Mouse (Mus musculus): ENCODE measurements around the gene Pde1c. TPM values are rescaled to one million over a fixed set of nuclear protein-coding genes. Genes with fewer than 3 reads are reported as not detected.

Pde1c gene
- polyA plus RNA-seq, 1 experiment from 2014 or later = 6.2 TPM

DNA sequence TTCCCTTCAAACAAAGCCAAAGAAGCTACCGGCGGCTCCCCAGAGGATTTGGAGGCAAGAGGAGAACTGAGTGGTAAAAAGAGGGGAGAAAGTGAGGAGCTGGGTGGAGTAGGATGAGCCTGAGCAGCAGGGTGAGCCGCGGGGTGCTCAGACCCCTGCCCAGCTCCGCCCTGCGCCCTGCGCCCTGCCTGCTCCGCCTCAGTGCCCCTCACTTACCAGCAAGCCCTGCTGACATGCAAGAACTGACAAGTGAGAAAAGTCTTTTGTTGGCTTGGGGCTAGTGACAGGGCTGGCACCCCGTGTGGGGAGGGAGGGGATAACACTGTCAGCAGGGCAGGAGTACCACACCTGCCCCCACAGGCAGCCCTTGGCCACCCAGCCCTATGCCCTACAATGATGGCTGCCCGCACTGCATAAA lies 206.8 kb downstream of the Pde1c start:
- no peaks in the 10 kb centered on the region for H3K36me3 ChIP-seq (ENCODE audit: control insufficient read depth, insufficient read depth, low read length)

DNA sequence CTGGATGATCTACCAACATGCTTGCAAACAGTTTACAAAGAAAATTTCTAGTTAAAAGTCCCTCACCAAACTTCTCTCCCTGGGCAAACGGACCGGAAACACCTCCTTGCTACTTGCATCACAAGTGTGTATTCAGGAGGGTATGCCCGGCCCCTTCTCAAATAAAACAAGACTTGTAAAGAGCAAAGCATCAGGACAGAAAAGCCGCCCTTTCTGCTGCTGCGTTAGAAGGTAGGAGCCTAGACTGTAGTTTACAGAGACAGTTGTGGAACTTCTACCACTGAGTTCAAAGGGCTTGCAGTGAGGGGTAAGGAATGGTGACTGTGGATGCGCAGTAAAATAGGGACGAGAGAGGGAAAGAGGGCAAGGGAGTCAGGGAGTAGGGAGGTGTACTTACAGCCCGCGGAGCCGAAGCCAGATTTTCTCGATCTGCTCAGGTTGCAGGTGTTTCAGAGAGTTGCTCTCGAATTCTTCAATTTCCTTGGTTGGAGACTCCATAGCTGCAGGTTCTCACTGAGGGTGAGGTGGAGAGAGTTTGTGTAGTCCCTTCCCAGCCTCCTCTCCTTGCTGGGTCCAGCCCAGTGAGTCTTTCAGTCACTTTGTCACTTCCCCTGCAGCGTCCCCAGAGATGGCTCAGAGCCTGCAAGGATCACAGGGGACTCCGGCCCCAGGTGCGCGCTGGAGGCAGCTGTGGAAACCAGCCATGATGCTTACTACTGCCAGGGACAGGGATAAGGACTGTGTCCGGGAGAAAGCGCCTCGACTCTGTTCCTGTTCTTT lies 207.4 kb downstream of the Pde1c start:
- Histone ChIP-seq H3K4me2 (ENCODE audit: low read depth, low read length, severe bottlenecking) (peak overlapping the region; percentile 71), H3K4me3 (ENCODE audit: low read depth, low read length) (peak overlapping the region; percentile 34), H3K27me3 (ENCODE audit: control insufficient read depth, insufficient read depth, low read length) (no peaks in the 10 kb centered on the region; the same call in 1 of the 2 replicates), H3K27ac (ENCODE audit: low read depth, low read length) (no peak overlapping the region), H3K4me1 (replicated peaks; ENCODE audit: control insufficient read depth, insufficient read depth, low read length) (0 out of 2 replicates have a peak, but pooled peaks cover 2% of the 10 kb centered on the region), H3K9me3 (ENCODE audit: control insufficient read depth, low read length) (no peaks in the 10 kb centered on the region), H3K36me3 (ENCODE audit: control insufficient read depth, insufficient read depth, low read length) (no peaks in the 10 kb centered on the region), H3K9ac (ENCODE audit: low read length) (peak overlapping the region; percentile 63)
- ATAC-seq (replicated peaks; ENCODE audit: low FRiP score) = peak; percentile 64
- under 1% methylated on average over 19 of the region's 19 CpGs for WGBS
- DNase-seq (ENCODE audit: low spot score) = peak; percentile 58

More for the DNA sequence above, 206.8 kb downstream of the Pde1c start:
- H3K9me3 ChIP-seq (ENCODE audit: control insufficient read depth, low read length) = no peaks in the 10 kb centered on the region
- no peak overlapping the region for H3K27ac ChIP-seq (ENCODE audit: low read depth, low read length)
- H3K4me3 ChIP-seq (ENCODE audit: low read depth, low read length) = peak overlapping the region; percentile 34
- WGBS = 0% methylated on average over 10 of the region's 10 CpGs
- H3K4me2 ChIP-seq (ENCODE audit: low read depth, low read length, severe bottlenecking) = peak overlapping the region; percentile 71
- peak overlapping the region; percentile 63 for H3K9ac ChIP-seq (ENCODE audit: low read length)
- H3K4me1 ChIP-seq (replicated peaks; ENCODE audit: control insufficient read depth, insufficient read depth, low read length) = 0 out of 2 replicates have a peak, but pooled peaks cover 2% of the 10 kb centered on the region
- no peaks in the 10 kb centered on the region; the same call in 1 of the 2 replicates for H3K27me3 ChIP-seq (ENCODE audit: control insufficient read depth, insufficient read depth, low read length)
- DNase-seq (ENCODE audit: low spot score) (peak; percentile 79), ATAC-seq (replicated peaks; ENCODE audit: low FRiP score) (peak; percentile 93)

DNA sequence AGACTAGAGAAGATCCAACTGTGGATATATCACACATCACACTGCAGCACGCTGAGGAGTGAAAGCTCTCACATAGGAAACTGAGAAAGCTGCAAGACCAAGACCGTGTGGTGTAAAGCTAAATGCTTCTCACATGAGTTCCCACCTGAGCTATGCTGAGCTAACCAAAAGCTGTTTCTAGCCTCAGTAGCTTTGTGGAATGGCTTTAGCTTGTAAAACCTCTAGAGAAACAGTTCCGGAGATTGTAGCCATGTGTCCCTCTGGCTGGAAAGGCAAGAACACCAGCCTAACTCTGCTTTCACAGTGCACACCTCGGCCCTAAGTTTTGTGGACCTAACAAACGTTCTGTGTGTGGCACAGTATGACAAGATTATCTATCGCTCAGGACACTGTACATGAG lies 208.8 kb downstream of the Pde1c start:
- H3K27ac ChIP-seq (ENCODE audit: low read depth, low read length) = no peak overlapping the region
- DNase-seq (ENCODE audit: low spot score) = no peak
- no peak overlapping the region for H3K9ac ChIP-seq (ENCODE audit: low read length)
- H3K36me3 ChIP-seq (ENCODE audit: control insufficient read depth, insufficient read depth, low read length) = no peaks in the 10 kb centered on the region
- H3K9me3 ChIP-seq (ENCODE audit: control insufficient read depth, low read length) = no peaks in the 10 kb centered on the region
- no peak for ATAC-seq (replicated peaks; ENCODE audit: low FRiP score)
- H3K4me1 ChIP-seq (replicated peaks; ENCODE audit: control insufficient read depth, insufficient read depth, low read length) = 0 out of 2 replicates have a peak, but pooled peaks cover 2% of the 10 kb centered on the region
- no peaks in the 10 kb centered on the region; the same call in 1 of the 2 replicates for H3K27me3 ChIP-seq (ENCODE audit: control insufficient read depth, insufficient read depth, low read length)
- 76% methylated on average over 6 of the region's 6 CpGs for WGBS
- H3K4me3 ChIP-seq (ENCODE audit: low read depth, low read length) = no peak overlapping the region
- no peak overlapping the region for H3K4me2 ChIP-seq (ENCODE audit: low read depth, low read length, severe bottlenecking)

DNA sequence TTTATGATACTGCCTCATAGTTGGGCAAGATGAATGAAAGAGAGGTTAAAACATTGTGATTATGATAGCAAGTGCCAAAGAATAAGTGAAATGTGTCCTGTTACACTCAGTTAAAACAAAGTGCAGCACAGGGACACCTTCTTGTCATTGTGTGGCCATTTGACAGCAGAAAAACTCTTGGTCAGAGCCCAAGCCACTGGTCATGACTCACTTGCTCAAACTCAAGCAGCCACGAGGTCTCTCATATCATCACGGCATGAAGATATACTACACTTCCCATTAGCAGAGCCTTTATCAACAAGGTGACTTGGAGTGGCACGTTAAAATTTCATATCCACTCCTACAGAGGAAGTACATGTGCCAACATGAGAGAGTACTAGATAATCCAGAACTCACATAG lies 209.8 kb downstream of the Pde1c start:
- no peaks in the 10 kb centered on the region; the same call in 1 of the 2 replicates for H3K27me3 ChIP-seq (ENCODE audit: control insufficient read depth, insufficient read depth, low read length)
- ATAC-seq (replicated peaks; ENCODE audit: low FRiP score) (no peak), DNase-seq (ENCODE audit: low spot score) (no peak)
- H3K4me3 ChIP-seq (ENCODE audit: low read depth, low read length) = no peak overlapping the region
- H3K36me3 ChIP-seq (ENCODE audit: control insufficient read depth, insufficient read depth, low read length) = no peaks in the 10 kb centered on the region
- WGBS = 88% methylated on average over 3 of the region's 3 CpGs
- H3K27ac ChIP-seq (ENCODE audit: low read depth, low read length) = no peak overlapping the region
- H3K9ac ChIP-seq (ENCODE audit: low read length) = no peak overlapping the region
- no peaks in the 10 kb centered on the region for H3K9me3 ChIP-seq (ENCODE audit: control insufficient read depth, low read length)
- H3K4me2 ChIP-seq (ENCODE audit: low read depth, low read length, severe bottlenecking) = no peak overlapping the region
- 0 out of 2 replicates have a peak, but pooled peaks cover 2% of the 10 kb centered on the region for H3K4me1 ChIP-seq (replicated peaks; ENCODE audit: control insufficient read depth, insufficient read depth, low read length)

DNA sequence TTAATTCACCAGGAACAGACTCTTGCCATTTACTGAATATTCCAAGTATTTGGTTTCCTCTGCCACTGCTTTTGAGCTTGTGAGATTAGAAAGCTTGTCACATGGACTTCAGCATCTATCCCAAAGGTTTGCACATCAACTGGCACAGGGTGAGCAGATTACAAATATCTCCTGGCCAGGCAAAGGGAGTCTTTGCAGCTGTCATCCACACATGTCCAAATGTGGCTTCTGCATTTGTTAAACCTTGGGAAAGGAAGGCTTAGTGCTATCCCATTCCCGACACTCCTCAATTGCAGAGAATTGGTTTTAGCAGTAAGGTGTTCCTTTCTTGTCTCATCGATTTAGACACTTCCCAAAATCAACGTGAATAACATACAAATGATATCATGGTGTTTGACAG lies 221.7 kb downstream of the Pde1c start:
- Histone ChIP-seq H3K9ac (ENCODE audit: low read length) (no peak overlapping the region), H3K4me1 (replicated peaks; ENCODE audit: control insufficient read depth, insufficient read depth, low read length) (no peaks in the 10 kb centered on the region), H3K9me3 (ENCODE audit: control insufficient read depth, low read length) (no peaks in the 10 kb centered on the region), H3K4me2 (ENCODE audit: low read depth, low read length, severe bottlenecking) (no peak overlapping the region), H3K27ac (ENCODE audit: low read depth, low read length) (no peak overlapping the region), H3K4me3 (ENCODE audit: low read depth, low read length) (no peak overlapping the region), H3K36me3 (ENCODE audit: control insufficient read depth, insufficient read depth, low read length) (no peaks in the 10 kb centered on the region), H3K27me3 (ENCODE audit: control insufficient read depth, insufficient read depth, low read length) (no peaks in the 10 kb centered on the region)
- WGBS = 84% methylated on average over 3 of the region's 3 CpGs
- DNase-seq (ENCODE audit: low spot score) (no peak), ATAC-seq (replicated peaks; ENCODE audit: low FRiP score) (no peak)

DNA sequence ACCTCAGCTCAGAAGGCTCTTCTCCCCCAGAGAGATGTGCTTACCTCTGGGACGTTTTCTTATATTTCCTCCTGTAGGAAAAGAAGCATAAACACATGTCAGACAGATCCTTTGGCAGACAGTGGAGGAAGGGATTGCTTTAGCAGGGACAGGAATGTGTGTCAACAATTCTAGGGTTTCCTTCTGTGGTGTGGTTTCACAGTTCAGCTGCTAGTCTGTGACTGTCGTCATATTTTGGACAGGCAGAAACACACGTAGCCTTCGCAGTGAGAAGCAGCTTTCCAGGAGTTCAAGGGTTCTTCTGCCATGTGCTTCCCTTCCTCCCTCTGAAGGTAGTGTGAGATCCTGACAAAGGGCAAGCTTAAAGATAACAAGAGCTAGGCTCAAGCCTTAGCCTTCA lies 223.8 kb downstream of the Pde1c start:
- H3K4me2 ChIP-seq (ENCODE audit: low read depth, low read length, severe bottlenecking) = no peak overlapping the region
- DNase-seq (ENCODE audit: low spot score) (no peak), ATAC-seq (replicated peaks; ENCODE audit: low FRiP score) (no peak)
- no peak overlapping the region for H3K9ac ChIP-seq (ENCODE audit: low read length)
- no peak overlapping the region for H3K27ac ChIP-seq (ENCODE audit: low read depth, low read length)
- no peaks in the 10 kb centered on the region for H3K4me1 ChIP-seq (replicated peaks; ENCODE audit: control insufficient read depth, insufficient read depth, low read length)
- WGBS = 75% methylated on average over 4 of the region's 4 CpGs
- H3K36me3 ChIP-seq (ENCODE audit: control insufficient read depth, insufficient read depth, low read length) = no peaks in the 10 kb centered on the region
- no peaks in the 10 kb centered on the region for H3K27me3 ChIP-seq (ENCODE audit: control insufficient read depth, insufficient read depth, low read length)
- no peak overlapping the region for H3K4me3 ChIP-seq (ENCODE audit: low read depth, low read length)
- H3K9me3 ChIP-seq (ENCODE audit: control insufficient read depth, low read length) = no peaks in the 10 kb centered on the region

DNA sequence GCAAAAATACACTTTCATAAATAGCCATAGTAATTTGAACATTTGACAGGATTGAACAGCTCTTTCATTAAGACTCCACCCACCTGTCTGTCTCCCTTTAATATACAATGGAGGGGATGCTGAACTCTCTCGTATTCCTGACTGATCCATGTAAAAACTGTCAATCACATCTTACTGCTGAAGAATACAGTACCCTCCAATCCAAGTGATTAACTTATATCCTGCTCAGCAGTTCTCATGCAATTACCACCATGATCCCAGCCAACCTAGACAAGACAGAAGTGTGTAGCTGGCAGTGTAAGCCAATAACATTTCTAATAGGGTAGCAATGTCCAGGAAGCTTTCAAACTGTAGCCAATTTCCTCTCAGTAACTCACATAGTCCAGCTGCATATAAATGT lies 226.9 kb downstream of the Pde1c start:
- no peak for ATAC-seq (replicated peaks; ENCODE audit: low FRiP score)

DNA sequence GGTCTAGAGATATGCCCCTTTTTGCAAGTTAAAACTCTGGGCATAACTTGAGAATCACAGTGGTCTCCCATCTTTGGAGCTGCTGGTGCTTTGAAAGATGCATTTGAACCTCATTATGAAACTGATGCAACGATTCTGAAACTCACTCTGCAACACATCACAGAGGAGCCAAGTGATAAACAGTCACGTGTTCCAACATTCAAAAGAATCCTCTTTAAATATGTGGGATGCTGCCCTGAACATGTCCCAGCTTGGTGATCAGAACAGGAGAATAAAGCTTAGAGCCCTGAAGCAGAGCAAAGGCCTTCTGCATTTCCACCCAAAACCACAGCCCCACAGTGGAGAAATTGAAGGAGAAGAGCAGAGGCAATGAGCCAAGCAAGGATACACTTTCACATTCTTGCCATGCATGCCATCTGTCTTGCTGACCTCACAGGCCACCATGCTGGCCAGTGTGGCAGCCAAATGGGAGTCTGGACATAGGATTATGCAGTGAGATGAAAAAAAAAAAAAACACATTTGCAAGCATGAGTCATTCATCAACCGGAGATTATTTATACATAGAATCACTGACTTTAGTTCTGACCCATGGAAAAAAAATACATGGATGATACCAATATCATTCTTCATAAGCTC lies 233.0 kb downstream of the Pde1c start:
- Histone ChIP-seq H3K27ac (ENCODE audit: low read depth, low read length) (no peak overlapping the region), H3K9ac (ENCODE audit: low read length) (no peak overlapping the region), H3K36me3 (ENCODE audit: control insufficient read depth, insufficient read depth, low read length) (no peaks in the 10 kb centered on the region), H3K9me3 (ENCODE audit: control insufficient read depth, low read length) (no peaks in the 10 kb centered on the region), H3K27me3 (ENCODE audit: control insufficient read depth, insufficient read depth, low read length) (no peaks in the 10 kb centered on the region), H3K4me2 (ENCODE audit: low read depth, low read length, severe bottlenecking) (no peak overlapping the region), H3K4me3 (ENCODE audit: low read depth, low read length) (no peak overlapping the region), H3K4me1 (replicated peaks; ENCODE audit: control insufficient read depth, insufficient read depth, low read length) (no peaks in the 10 kb centered on the region)
- 94% methylated on average over 3 of the region's 3 CpGs for WGBS
- ATAC-seq (replicated peaks; ENCODE audit: low FRiP score) = no peak
- no peak for DNase-seq (ENCODE audit: low spot score)

More for the DNA sequence above, 226.9 kb downstream of the Pde1c start:
- no peak overlapping the region for H3K4me3 ChIP-seq (ENCODE audit: low read depth, low read length)
- H3K27me3 ChIP-seq (ENCODE audit: control insufficient read depth, insufficient read depth, low read length) = no peaks in the 10 kb centered on the region
- DNase-seq (ENCODE audit: low spot score) = no peak
- H3K9ac ChIP-seq (ENCODE audit: low read length) = no peak overlapping the region
- no peak overlapping the region for H3K27ac ChIP-seq (ENCODE audit: low read depth, low read length)
- no peaks in the 10 kb centered on the region for H3K36me3 ChIP-seq (ENCODE audit: control insufficient read depth, insufficient read depth, low read length)
- no peak overlapping the region for H3K4me2 ChIP-seq (ENCODE audit: low read depth, low read length, severe bottlenecking)
- no peaks in the 10 kb centered on the region for H3K4me1 ChIP-seq (replicated peaks; ENCODE audit: control insufficient read depth, insufficient read depth, low read length)
- no peaks in the 10 kb centered on the region for H3K9me3 ChIP-seq (ENCODE audit: control insufficient read depth, low read length)
- WGBS = 33% methylated on average over 1 of the region's 1 CpGs
